Mouse (Mus musculus) spleen, adult 2 months (tissue): ENCODE results near the gene Arid4a. TPM values are rescaled to one million over a fixed set of nuclear protein-coding genes. Genes with fewer than 3 reads are reported as not detected.

Experiments used
- DNase-seq, 2 experiments: peaks; one replicate each; pipeline versions ENCODE4 v3.0.0 to v3.0.0-alpha.2; 2012 to 2021; ENCODE audit warnings: low spot score in 2 of 2, low read depth in 1 of 2
- H3K27ac ChIP-seq: fragments of 200-500 bp; 2 replicates; pipeline ENCODE4 v1.5.1; 2012; ENCODE audit warnings: low read length, inconsistent platforms; ENCODE audit not compliant: insufficient read depth
- H3K27me3 ChIP-seq: fragments of 200-500 bp; 2 replicates; pipeline ENCODE4 v1.6.1; 2012; ENCODE audit warnings: mild to moderate bottlenecking, moderate library complexity, low read length, inconsistent platforms; ENCODE audit not compliant: control insufficient read depth, insufficient read depth
- H3K36me3 ChIP-seq: fragments of 200-500 bp; 2 replicates; pipeline ENCODE4 v1.6.1; 2012; ENCODE audit warnings: mild to moderate bottlenecking, low read length, inconsistent platforms; ENCODE audit not compliant: control insufficient read depth, insufficient read depth
- H3K4me1 ChIP-seq: fragments of 200-500 bp; 2 replicates; pipeline ENCODE4 v1.6.1; 2011; ENCODE audit warnings: inconsistent platforms; ENCODE audit not compliant: control insufficient read depth, insufficient read depth, insufficient read length
- H3K4me3 ChIP-seq: fragments of 200-500 bp; 2 replicates; pipeline ENCODE4 v1.5.1; 2011; ENCODE audit warnings: mild to moderate bottlenecking, inconsistent platforms; ENCODE audit not compliant: insufficient read depth, insufficient read length; ENCODE audit errors: extremely low read depth
- CTCF ChIP-seq: fragments of 200-500 bp; IDR thresholded peaks from 2 replicates; pipeline ENCODE4 v1.5.1; 2011; ENCODE audit warnings: mild to moderate bottlenecking, inconsistent platforms; ENCODE audit not compliant: insufficient read depth, insufficient read length, insufficient replicate concordance; ENCODE audit errors: extremely low read depth
- POLR2A ChIP-seq: fragments of 200-500 bp; IDR thresholded peaks from 2 replicates; pipeline ENCODE4 v1.6.1; 2011; ENCODE audit warnings: low read depth, low read length, inconsistent platforms
- WGBS: fragments of 180-500 bp; shearing (Covaris S2); methylation state at CpG from one replicate; pipeline ENCODE4 v1.1.7; 2018; 5-methylcytosine and 5-hydroxymethylcytosine counted together
- polyA plus RNA-seq: library from polyadenylated mRNA; depleted of rRNA; stranded (reverse); fragments of >200 nt; gene quantifications from 2 replicates; pipeline ENCODE4 v1.2.3, GENCODE M21; 2012

Arid4a gene
- polyA plus RNA-seq, 1 experiment: 4.7 TPM

DNA sequence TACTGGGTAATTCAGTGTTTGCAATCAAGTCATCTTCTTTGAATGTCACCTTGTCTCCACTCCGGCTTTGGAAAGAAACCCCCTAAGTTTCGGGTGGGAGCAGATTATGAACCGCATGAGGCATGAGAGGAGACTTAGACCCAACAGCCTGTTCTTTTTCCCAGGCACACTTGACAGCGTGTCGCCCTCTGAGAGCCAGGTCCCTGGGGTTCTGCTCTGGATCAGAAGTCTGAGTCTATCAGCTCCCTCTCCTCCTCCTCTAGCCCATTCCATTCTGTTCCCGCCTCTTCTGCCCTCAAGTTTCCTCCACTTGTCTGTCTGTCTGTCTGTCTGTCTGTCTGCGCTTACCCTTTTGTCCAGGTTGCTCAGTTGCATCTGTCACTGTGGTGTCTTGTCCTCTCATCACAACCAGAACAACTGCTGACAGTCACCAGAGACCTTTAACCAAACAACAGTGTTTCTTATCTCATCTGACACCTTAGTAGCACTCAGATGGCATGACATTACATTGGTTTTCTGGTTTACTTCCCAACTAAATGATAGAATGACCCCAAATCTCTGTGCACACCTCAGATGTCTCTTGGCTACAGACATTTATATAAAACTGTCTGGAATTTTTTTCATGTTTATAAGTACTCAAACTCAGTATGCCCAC is 36.7 kb downstream of the Arid4a start:
- H3K4me3 ChIP-seq: no peak overlapping the region
- H3K36me3 ChIP-seq: peaks cover 8% of the 10 kb centered on the region
- no peak for TF ChIP-seq CTCF
- TF ChIP-seq POLR2A: no peak
- peaks cover 4% of the 10 kb centered on the region for H3K4me1 ChIP-seq
- DNase-seq: no peak
- H3K27ac ChIP-seq: no peak overlapping the region
- no peaks in the 10 kb centered on the region for H3K27me3 ChIP-seq
- WGBS: 91% methylated on average over 7 of the region's 7 CpGs

DNA sequence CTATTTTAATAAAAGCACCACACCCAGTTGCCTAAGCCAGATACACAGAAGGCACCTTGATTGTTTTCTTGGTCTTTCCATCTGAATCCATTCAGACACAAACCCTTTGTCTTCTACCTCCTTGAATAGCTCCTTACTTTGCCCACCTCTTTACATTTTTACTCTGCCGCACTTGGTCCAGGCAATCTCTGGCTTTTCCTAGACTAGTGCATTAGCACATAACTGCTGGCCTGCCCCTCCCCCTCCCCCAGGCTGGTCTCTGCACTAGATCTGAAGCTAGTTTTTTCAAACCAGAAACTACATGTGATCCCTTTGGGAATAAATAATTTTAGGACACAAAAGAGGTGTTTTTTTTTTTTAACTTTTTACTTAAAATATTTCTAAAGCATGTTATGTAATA is 37.2 kb downstream of the Arid4a start:
- TF ChIP-seq POLR2A (no peak), CTCF (no peak)
- 97% methylated on average over 1 of the region's 1 CpGs for WGBS
- DNase-seq: no peak

DNA sequence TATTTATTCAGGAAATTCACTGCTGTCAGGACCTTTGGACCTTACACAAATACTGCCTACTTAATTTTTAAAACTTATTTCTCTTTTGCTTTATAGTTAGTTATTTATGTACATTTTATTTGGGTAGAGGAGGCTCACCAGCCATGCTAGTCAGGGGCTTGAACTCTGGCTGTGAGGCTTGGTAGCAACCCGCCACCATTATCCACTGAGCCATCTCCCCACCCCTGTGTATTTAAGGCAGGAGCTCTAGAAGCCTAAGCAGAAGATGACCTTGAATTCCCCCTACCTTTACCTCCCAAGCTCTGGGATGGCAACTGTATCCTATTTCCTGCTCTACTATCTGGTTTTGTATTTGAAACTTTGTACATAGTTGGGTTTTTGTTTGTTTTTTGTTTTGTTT is 37.7 kb downstream of the Arid4a start:
- Histone ChIP-seq H3K4me1 (no peaks in the 10 kb centered on the region; the same call in 1 of the 2 replicates), H3K36me3 (peaks cover 9% of the 10 kb centered on the region), H3K27me3 (no peaks in the 10 kb centered on the region), H3K4me3 (no peak overlapping the region), H3K27ac (no peak overlapping the region)
- 81% methylated on average over 1 of the region's 1 CpGs for WGBS
- DNase-seq: no peak
- TF ChIP-seq CTCF: no peak
- no peak for TF ChIP-seq POLR2A

More for the DNA sequence above, 37.2 kb downstream of the Arid4a start:
- Histone ChIP-seq H3K27ac (no peak overlapping the region), H3K27me3 (no peaks in the 10 kb centered on the region), H3K4me1 (peaks cover 2% of the 10 kb centered on the region), H3K4me3 (no peak overlapping the region), H3K36me3 (peaks cover 9% of the 10 kb centered on the region)

DNA sequence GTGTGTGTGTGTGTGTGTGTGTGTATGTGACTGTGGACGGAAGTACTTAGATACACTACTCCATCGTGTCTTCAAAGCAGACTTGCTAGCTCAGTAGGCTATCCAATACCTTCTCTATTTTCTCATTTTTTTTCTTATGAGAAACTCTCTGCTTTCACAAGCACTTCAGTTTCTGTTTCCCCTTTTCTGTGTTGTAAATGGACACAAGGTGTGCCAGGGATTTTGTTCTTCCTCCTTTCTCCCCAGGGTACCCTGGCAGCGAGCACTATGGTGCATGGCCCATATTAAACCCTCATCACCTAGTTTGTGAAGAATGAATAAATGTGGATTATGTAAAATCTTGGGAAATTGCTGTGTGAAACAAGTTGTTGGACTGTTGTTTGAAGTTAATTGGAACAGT is 39.7 kb downstream of the Arid4a start:
- TF ChIP-seq POLR2A (no peak), CTCF (no peak)
- Histone ChIP-seq H3K4me1 (no peaks in the 10 kb centered on the region; the same call in 1 of the 2 replicates), H3K27ac (no peak overlapping the region), H3K4me3 (no peak overlapping the region), H3K27me3 (no peaks in the 10 kb centered on the region), H3K36me3 (peaks cover 10% of the 10 kb centered on the region)
- no peak for DNase-seq
- WGBS: 58% methylated on average over 3 of the region's 3 CpGs

DNA sequence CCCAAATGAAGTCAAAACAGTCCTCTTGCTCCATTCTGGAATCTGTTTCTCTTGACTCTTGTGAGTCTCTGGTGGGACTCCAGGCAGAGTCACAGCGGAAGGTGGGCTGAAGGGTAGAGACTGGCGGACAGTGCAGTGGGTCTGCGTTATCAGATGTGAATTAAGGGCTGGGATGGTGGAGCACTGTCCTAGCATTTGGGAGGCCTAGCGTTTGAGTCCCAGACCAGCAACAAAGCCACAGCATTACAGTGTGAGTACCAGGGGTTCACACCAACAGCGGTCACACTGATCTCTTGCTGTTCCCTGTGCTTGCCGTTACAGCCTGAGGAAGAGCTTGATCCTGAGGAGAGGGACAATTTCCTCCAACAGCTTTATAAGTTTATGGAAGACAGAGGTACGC is 44.0 kb downstream of the Arid4a start:
- peaks cover 20% of the 10 kb centered on the region for H3K36me3 ChIP-seq
- no peaks in the 10 kb centered on the region; the same call in 1 of the 2 replicates for H3K4me1 ChIP-seq
- no peak overlapping the region for H3K27ac ChIP-seq
- no peak overlapping the region for H3K4me3 ChIP-seq
- TF ChIP-seq CTCF (no peak), POLR2A (no peak)
- WGBS: 96% methylated on average over 7 of the region's 7 CpGs
- no peak for DNase-seq
- H3K27me3 ChIP-seq: no peaks in the 10 kb centered on the region

GRCm38 (mm10) chr12:71069846-71070245 is 54.1 kb downstream of the Arid4a start:
- WGBS: 94% methylated on average over 17 of the region's 17 CpGs
- no peak for DNase-seq

GRCm38 (mm10) chr12:71072048-71072447 is 56.3 kb downstream of the Arid4a start:
- peaks cover 63% of the 10 kb centered on the region for H3K36me3 ChIP-seq
- no peak for DNase-seq

More at GRCm38 (mm10) chr12:71069846-71070245, 54.1 kb downstream of the Arid4a start:
- peaks cover 54% of the 10 kb centered on the region for H3K36me3 ChIP-seq
- no peak overlapping the region for H3K27ac ChIP-seq
- no peaks in the 10 kb centered on the region for H3K4me1 ChIP-seq
- no peaks in the 10 kb centered on the region for H3K27me3 ChIP-seq
- TF ChIP-seq POLR2A (no peak), CTCF (no peak)
- H3K4me3 ChIP-seq: no peak overlapping the region

More at GRCm38 (mm10) chr12:71072048-71072447, 56.3 kb downstream of the Arid4a start:
- Histone ChIP-seq H3K27me3 (no peaks in the 10 kb centered on the region), H3K4me1 (no peaks in the 10 kb centered on the region), H3K27ac (no peak overlapping the region), H3K4me3 (no peak overlapping the region)
- 97% methylated on average over 4 of the region's 4 CpGs for WGBS
- no peak for TF ChIP-seq POLR2A
- no peak for TF ChIP-seq CTCF
